Mouse (Mus musculus) liver, embryonic 14.5 days (tissue): ENCODE measurements around the gene Zbtb38.

Experiments used
- CTCF ChIP-seq: IDR thresholded peaks from 2 replicates; pipeline ENCODE4 v1.5.1; 2016; ENCODE audit warnings: antibody characterized with exemption, low read depth, control low read depth
- EP300 ChIP-seq: IDR thresholded peaks from 2 replicates; pipeline ENCODE4 v1.6.1; 2016; ENCODE audit warnings: antibody characterized with exemption, low read depth

- TF ChIP-seq CTCF (no peak), EP300 (no peak)
Measured at GRCm38 (mm10) chr9:96754625-96754969, 2.0 kb upstream of the Zbtb38 start.
